Mouse (Mus musculus): ENCODE data around the gene Ier5l. TPM values are rescaled to one million over a fixed set of nuclear protein-coding genes. Genes with fewer than 3 reads are reported as not detected.

Gene Ier5l
- total and polyA plus RNA-seq, 3 experiments = 0.06 TPM; not detected in 2

- no peaks in the 10 kb centered on the region for H3K79me2 ChIP-seq (ENCODE audit: control insufficient read depth, insufficient read depth, low read length, poor library complexity)
- H3K27ac ChIP-seq (ENCODE audit: control insufficient read depth, low read depth, low read length) = no peak overlapping the region
- no peaks in the 10 kb centered on the region for H3K27me3 ChIP-seq (ENCODE audit: control insufficient read depth in 1 of 2, insufficient read depth in 2 of 2, low read length in 2 of 2)
- no peak for TF ChIP-seq ZMIZ1 (IDR thresholded peaks at IDR 0.05; ENCODE audit: low read depth, low read length)
- no peak for TF ChIP-seq RCOR1 (IDR thresholded peaks at IDR 0.05; ENCODE audit: low read depth, low read length)
- no peak for TF ChIP-seq CHD1 (IDR thresholded peaks at IDR 0.05; ENCODE audit: low read depth, low read length)
- no peak for TF ChIP-seq MAZ (IDR thresholded peaks at IDR 0.05; ENCODE audit: low read depth, low read length)
- TF ChIP-seq ETS1 (IDR thresholded peaks at IDR 0.05; ENCODE audit: low read depth, low read length) = no peak
- TF ChIP-seq JUND (IDR thresholded peaks at IDR 0.05; ENCODE audit: low read depth, low read length) = no peak
- TF ChIP-seq MYB (IDR thresholded peaks at IDR 0.05; ENCODE audit: low read depth, low read length) = no peak
- no peak for TF ChIP-seq NRF1 (IDR thresholded peaks at IDR 0.05; ENCODE audit: insufficient read depth, low read depth, low read length, poor library complexity, severe bottlenecking)
- TF ChIP-seq USF2 (IDR thresholded peaks at IDR 0.05; ENCODE audit: borderline replicate concordance in 1 of 2, insufficient read depth in 1 of 2, low read depth in 1 of 2, low read length in 2 of 2) = no peak
- no peak for TF ChIP-seq BHLHE40 (IDR thresholded peaks at IDR 0.05; ENCODE audit: borderline replicate concordance, low read depth, low read length)
- no peak for TF ChIP-seq ZKSCAN1 (IDR thresholded peaks at IDR 0.05; ENCODE audit: low read depth, low read length)
- TF ChIP-seq SIN3A (IDR thresholded peaks at IDR 0.05; ENCODE audit: low read length) = no peak
- no peak for TF ChIP-seq EP300 (IDR thresholded peaks at IDR 0.05; ENCODE audit: low read depth in 1 of 2, low read length in 2 of 2)
- no peak for TF ChIP-seq ZNF384 (IDR thresholded peaks at IDR 0.05; ENCODE audit: low read depth, low read length)
- no peak overlapping the region for H3K9ac ChIP-seq (ENCODE audit: control insufficient read depth, low read depth, low read length, poor library complexity, severe bottlenecking)
- H3K4me3 ChIP-seq (ENCODE audit: control insufficient read depth in 1 of 2, insufficient read depth in 1 of 2, low read depth in 2 of 2, low read length in 2 of 2) = no peak overlapping the region
- peaks cover 0 to 6% of the 10 kb centered on the region in 2 experiments; a peak in 2 of 4 replicates for H3K36me3 ChIP-seq (ENCODE audit: control insufficient read depth in 1 of 2, insufficient read depth in 2 of 2, low read length in 2 of 2)
- H3K4me1 ChIP-seq (ENCODE audit: control insufficient read depth in 1 of 2, insufficient read depth in 2 of 2, low read length in 2 of 2) = peaks cover 3 to 12% of the 10 kb centered on the region in 2 experiments; a peak in 3 of 4 replicates
- no peak for DNase-seq (ENCODE audit: low read depth, low spot score)
- H3K9me3 ChIP-seq (replicated peaks; ENCODE audit: insufficient read depth, low read length) = no peaks in the 10 kb centered on the region
These were observed 5.0 kb downstream of the Ier5l start for GRCm38 (mm10) chr2:30469009-30469408.

GRCm38 (mm10) chr2:30466787-30467186 lies 7.2 kb downstream of the Ier5l start:
- no peak overlapping the region for H3K9ac ChIP-seq (ENCODE audit: control insufficient read depth, low read depth, low read length, poor library complexity, severe bottlenecking)
- H3K27me3 ChIP-seq (ENCODE audit: control insufficient read depth in 1 of 2, insufficient read depth in 2 of 2, low read length in 2 of 2) = no peaks in the 10 kb centered on the region
- H3K36me3 ChIP-seq (ENCODE audit: control insufficient read depth in 1 of 2, insufficient read depth in 2 of 2, low read length in 2 of 2) = peaks cover 0 to 4% of the 10 kb centered on the region in 2 experiments; a peak in 1 of 4 replicates
- no peak overlapping the region for H3K27ac ChIP-seq (ENCODE audit: control insufficient read depth, low read depth, low read length)
- DNase-seq (ENCODE audit: low read depth, low spot score) = no peak
- no peak overlapping the region for H3K4me3 ChIP-seq (ENCODE audit: control insufficient read depth in 1 of 2, insufficient read depth in 1 of 2, low read depth in 2 of 2, low read length in 2 of 2)
- peaks cover 3 to 9% of the 10 kb centered on the region in 2 experiments; a peak in 3 of 4 replicates for H3K4me1 ChIP-seq (ENCODE audit: control insufficient read depth in 1 of 2, insufficient read depth in 2 of 2, low read length in 2 of 2)
- no peaks in the 10 kb centered on the region for H3K9me3 ChIP-seq (replicated peaks; ENCODE audit: insufficient read depth, low read length)
- TF ChIP-seq ZC3H11A (IDR thresholded peaks at IDR 0.05; ENCODE audit: low read depth, low read length) = no peak
- H3K79me2 ChIP-seq (ENCODE audit: control insufficient read depth, insufficient read depth, low read length, poor library complexity) = no peaks in the 10 kb centered on the region
